In the genomic region with DNA sequence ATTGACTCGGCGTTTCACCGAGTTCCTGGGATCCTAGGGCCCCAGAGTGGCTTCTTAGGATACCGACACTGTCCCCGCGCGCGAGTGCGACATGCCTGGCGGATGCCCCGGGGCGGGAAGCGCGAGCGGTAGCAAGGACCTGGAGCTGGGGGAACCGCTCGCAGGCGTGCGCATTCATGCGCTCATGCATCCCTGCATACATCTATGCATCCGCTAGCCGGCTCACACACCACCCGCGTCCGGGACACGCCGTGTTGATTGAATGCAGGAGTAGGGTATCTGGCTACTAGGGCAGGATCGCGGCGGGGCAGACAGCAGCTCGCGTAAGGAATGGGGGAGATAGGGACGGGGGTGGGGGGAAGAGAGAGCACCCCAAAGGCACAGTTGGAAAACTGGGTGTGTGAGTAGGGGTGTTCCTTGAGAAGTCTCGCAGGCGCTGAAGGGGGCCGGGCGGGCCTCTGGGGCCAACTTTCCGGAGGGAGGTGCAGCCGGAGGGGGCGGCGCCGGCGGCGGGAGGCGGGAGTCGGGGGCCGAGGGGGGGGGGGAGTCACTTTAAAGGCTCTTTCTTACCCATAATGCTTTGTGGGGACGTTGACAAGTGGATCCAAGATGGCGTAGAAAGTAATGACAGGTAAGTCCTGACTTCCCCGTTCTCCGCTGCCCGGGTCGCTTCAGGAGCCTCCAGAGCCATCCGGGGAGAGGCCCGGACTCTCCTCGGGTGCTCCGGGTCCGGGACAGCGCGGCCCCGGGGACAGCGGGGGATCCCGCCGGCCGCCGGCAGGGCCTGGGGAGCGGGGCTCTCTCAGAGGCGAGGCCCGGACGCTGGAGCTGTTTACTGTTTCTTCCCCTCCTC, we compare ENCODE assay signal across 8 mouse cellular contexts. TPM values are rescaled to one million over a fixed set of nuclear protein-coding genes. Genes with fewer than 3 reads are reported as not detected.
DNase-seq lines count a peak whose midpoint lies in the region; ATAC-seq lines count a peak whose summit lies in the region.

TSS of gene Helz (plus strand) at position 580 of the 853 bp plus-strand sequence.

- 0% methylated on average over 46 of the region's 70 CpGs for WGBS in hindbrain, embryonic 16.5 days

- peak; percentile 85 for ATAC-seq in hindbrain, embryonic 16.5 days
- ATAC-seq in megakaryocyte-erythroid progenitor cell, adult 5-6 weeks (replicated peaks; ENCODE audit: low FRiP score, low TSS enrichment, poor library complexity, severe bottlenecking), result peak; percentile 85

- intact Hi-C loops in left cerebral cortex, postnatal 14 days (cut with DNase I), result no loop called here

- peak within 1 kb of the TSS; percentile 100 for H3K4me2 ChIP-seq in hindbrain, embryonic 16.5 days (ENCODE audit: low read length)

- peak within 1 kb of the TSS; percentile 84 for H3K27ac ChIP-seq in hindbrain, embryonic 16.5 days (ENCODE audit: low read depth, low read length)

- DNase-seq in adrenal gland, adult (ENCODE audit: inconsistent age in 2 of 2, low spot score in 1 of 2), result peak; percentile 72 to 92
- peak; percentile 26 to 43 for DNase-seq in cerebellum, postnatal 4 days (ENCODE audit: low spot score in 2 of 2)
- DNase-seq in gastrocnemius, adult 18-20 months (ENCODE audit: low spot score), result peak; percentile 48
- DNase-seq in left cerebral cortex, postnatal 14 days (ENCODE audit: low spot score in 2 of 2), result peak; percentile 51 to 52
- DNase-seq in right cerebral cortex, postnatal 14 days, result peak; percentile 54
- peak; percentile 66 to 68 for DNase-seq in urinary bladder, postnatal 4 days (ENCODE audit: low spot score in 2 of 2)

- no peaks in the 10 kb centered on the region for H3K9me3 ChIP-seq in hindbrain, embryonic 16.5 days (ENCODE audit: control insufficient read depth, low read length)

- H3K27me3 ChIP-seq in hindbrain, embryonic 16.5 days (replicated peaks; ENCODE audit: control insufficient read depth, insufficient read depth, low read length), result no peaks in the 10 kb centered on the region

- peak within 1 kb of the TSS; percentile 99 for H3K4me3 ChIP-seq in hindbrain, embryonic 16.5 days (ENCODE audit: low read length)

- peaks cover 9% of the 10 kb centered on the region for H3K4me1 ChIP-seq in hindbrain, embryonic 16.5 days (ENCODE audit: control insufficient read depth, insufficient read depth, low read depth, low read length)

- H3K36me3 ChIP-seq in hindbrain, embryonic 16.5 days (ENCODE audit: control insufficient read depth, insufficient read depth, low read length), result 0 out of 2 replicates have a peak, but pooled peaks cover 2% of the 10 kb centered on the region

- H3K9ac ChIP-seq in hindbrain, embryonic 16.5 days (ENCODE audit: low read depth, low read length), result peak within 1 kb of the TSS; percentile 91

RNA-seq across cellular contexts. Expression of gene Helz, which starts in this region (rescaled TPM):
- 10 to 100 TPM; 17.6 to 18.2 TPM for total RNA-seq in gastrocnemius, adult 18-20 months (2021)
- polyA plus RNA-seq in hindbrain, embryonic 16.5 days (2015; fragmentation: Nextera tagmentation; extraction: Ambion mirVana), result 14.2 and 16.8 TPM in 2 replicates
- total RNA-seq in left cerebral cortex, postnatal 14 days (2021), result 10 to 100 TPM; 40.7 to 43.6 TPM
- 30.8 and 37.3 TPM in 2 replicates for total RNA-seq in megakaryocyte-erythroid progenitor cell, adult 5-6 weeks (2014; fragmentation: Nextera tagmentation)
- 21.4 and 22.3 TPM in 2 replicates for total RNA-seq in megakaryocyte-erythroid progenitor cell, adult 5-6 weeks (2017)

Comparison
In these comparisons a context has a peak if more than half of its experiments do, and no peak if none do; other contexts are left out.
1. Peak in every context shown above with its lines: DNase-seq, ATAC-seq, H3K4me3 ChIP-seq and H3K27ac ChIP-seq.